Mouse (Mus musculus) Patski (cell line): Measurements from ENCODE around the gene Rere. TPM values are rescaled to one million over a fixed set of nuclear protein-coding genes. Genes with fewer than 3 reads are reported as not detected.

Source experiments
- ATAC-seq: fragments of 100-300 bp; one replicate; pipeline ENCODE4 v1.8.0; 2021
- CTCF ChIA-PET: fragments of 350-600 bp; sonication (Branson Sonifier 250); formaldehyde crosslinking; loops from one replicate; lab custom pipeline; 2022; ENCODE audit warnings: inconsistent platforms; lab: Charles Lee
- POLR2A ChIA-PET: fragments of 350-600 bp; sonication (Branson Sonifier 250); formaldehyde crosslinking; loops from one replicate; lab custom pipeline; 2022; ENCODE audit warnings: antibody characterized with exemption, inconsistent platforms; lab: Charles Lee
- DNase-seq: peaks from one replicate; pipeline ENCODE4 v3.0.0-alpha.2; 2011; ENCODE audit warnings: low read depth, low spot score
- H3K27me3 ChIP-seq: fragments of 371-371 bp; one replicate; pipeline ENCODE4 v1.5.1; 2021
- CTCF ChIP-seq: fragments of 100-300 bp; IDR thresholded peaks from one replicate; pipeline ENCODE4 v1.5.1; 2021
- in situ Hi-C: fragments of 300-500 bp; cut with MboI; formaldehyde crosslinking; loops from 3 replicates; pipeline ENCODE4 v1.11.1; 2018; ENCODE audit warnings: low pct_unique_long_range_greater_than_20kb, mixed read lengths
- polyA plus RNA-seq: library from polyadenylated mRNA; unstranded; gene quantifications from one replicate; pipeline ENCODE4 v1.2.3, GENCODE M21; 2021

Rere gene
- polyA plus RNA-seq, 1 experiment from 2014 or later: 155 TPM

- POLR2A ChIA-PET: no interaction called here
- DNase-seq (no peak), ATAC-seq (no peak)
- CTCF ChIA-PET: no interaction called here
- no peak for TF ChIP-seq CTCF
- H3K27me3 ChIP-seq: no peaks in the 10 kb centered on the region
- in situ Hi-C loops: no loop called here
Measured at GRCm38 (mm10) chr4:150516201-150516600, 234.8 kb downstream of the Rere start.

GRCm38 (mm10) chr4:150517381-150517780, 235.9 kb downstream of the Rere start:
- no peak for ATAC-seq
- no peaks in the 10 kb centered on the region for H3K27me3 ChIP-seq
- in situ Hi-C loops: no loop called here
- CTCF ChIA-PET: interaction anchor here (1.0 kb wide), 1 partner anchor 19 kb away, joined by 3 read pairs; no protein-coding TSS in a partner anchor
- TF ChIP-seq CTCF: no peak
- no peak for DNase-seq
- POLR2A ChIA-PET: no interaction called here

GRCm38 (mm10) chr4:150518826-150519225, 237.4 kb downstream of the Rere start:
- in situ Hi-C loops: no loop called here
- H3K27me3 ChIP-seq: no peaks in the 10 kb centered on the region
- no peak for TF ChIP-seq CTCF
- ChIA-PET POLR2A (no interaction called here), CTCF (no interaction called here)
- DNase-seq (no peak), ATAC-seq (no peak)

DNA sequence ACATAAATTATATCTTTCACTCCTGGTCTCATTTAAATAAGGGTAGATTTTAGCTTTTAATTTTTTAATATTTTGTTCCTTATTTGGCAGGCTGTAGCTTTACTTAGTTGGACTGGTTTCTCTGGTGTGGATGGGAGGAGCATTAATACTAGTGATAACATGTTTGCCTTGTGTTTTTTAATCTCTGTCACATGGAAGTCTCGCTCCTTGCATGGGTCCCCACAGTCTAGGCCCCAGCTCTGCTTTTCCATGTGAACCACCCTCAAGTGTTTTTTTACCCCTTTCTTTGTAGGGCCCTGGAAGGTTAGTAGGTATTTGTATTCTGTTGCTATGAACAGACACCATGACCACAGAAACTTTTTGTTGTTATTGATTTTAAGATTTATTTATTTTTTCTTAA, 238.6 kb downstream of the Rere start:
- TF ChIP-seq CTCF: no peak
- in situ Hi-C loops: no loop called here
- ATAC-seq (no peak), DNase-seq (no peak)
- CTCF ChIA-PET: no interaction called here
- POLR2A ChIA-PET: no interaction called here
- no peaks in the 10 kb centered on the region for H3K27me3 ChIP-seq

DNA sequence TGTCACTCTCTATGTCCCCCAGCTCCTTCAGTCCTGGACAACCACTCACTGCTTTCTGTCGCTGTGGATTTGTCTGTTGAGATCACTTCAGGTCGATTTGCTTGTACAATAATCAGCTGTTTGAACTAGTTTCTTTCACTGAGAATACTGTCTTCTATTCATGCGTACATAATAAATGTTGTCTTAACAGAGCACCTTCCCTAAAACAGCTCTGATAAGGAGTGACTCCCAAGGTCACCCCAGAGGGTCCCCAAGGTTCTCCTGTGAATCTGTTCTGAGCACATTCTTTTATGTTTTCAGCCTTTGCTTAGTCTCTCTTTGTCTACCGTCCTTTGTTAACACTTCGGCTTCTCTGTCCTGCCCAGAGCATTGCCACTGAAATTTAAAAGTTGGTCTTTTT, 241.0 kb downstream of the Rere start:
- DNase-seq (no peak), ATAC-seq (no peak)
- CTCF ChIA-PET: no interaction called here
- no peaks in the 10 kb centered on the region for H3K27me3 ChIP-seq
- no peak for TF ChIP-seq CTCF
- in situ Hi-C loops: no loop called here
- POLR2A ChIA-PET: no interaction called here

GRCm38 (mm10) chr4:150523351-150523750, 241.9 kb downstream of the Rere start:
- no peak for ATAC-seq
- ChIA-PET CTCF (no interaction called here), POLR2A (no interaction called here)
- DNase-seq: no peak
- no peaks in the 10 kb centered on the region for H3K27me3 ChIP-seq
- in situ Hi-C loops: no loop called here
- no peak for TF ChIP-seq CTCF

DNA sequence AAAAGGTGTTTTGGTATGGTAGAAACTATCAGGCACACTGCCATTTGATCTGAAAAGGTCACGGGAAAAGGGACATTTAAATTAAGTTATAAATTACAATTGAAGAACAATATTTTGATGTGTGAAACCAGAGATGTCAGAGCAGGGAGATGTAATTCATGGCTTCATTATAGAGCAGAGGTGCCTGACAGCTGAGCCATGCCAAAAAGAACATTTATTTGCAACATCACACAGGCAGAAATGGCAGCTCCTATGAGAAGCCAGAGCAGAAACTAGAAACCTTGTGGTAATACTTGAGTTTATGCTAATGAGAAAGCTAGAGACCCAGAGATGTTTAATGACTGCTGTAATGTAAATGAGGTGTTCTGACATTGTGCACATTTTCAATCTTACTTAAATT, 244.8 kb downstream of the Rere start:
- ATAC-seq: no peak
- H3K27me3 ChIP-seq: no peaks in the 10 kb centered on the region
- in situ Hi-C loops: no loop called here
- ChIA-PET POLR2A (no interaction called here), CTCF (interaction anchor here (1.4 kb wide), 1 partner anchor 59 kb away, joined by 3 read pairs; no protein-coding TSS in a partner anchor)
- DNase-seq: no peak
- no peak for TF ChIP-seq CTCF

DNA sequence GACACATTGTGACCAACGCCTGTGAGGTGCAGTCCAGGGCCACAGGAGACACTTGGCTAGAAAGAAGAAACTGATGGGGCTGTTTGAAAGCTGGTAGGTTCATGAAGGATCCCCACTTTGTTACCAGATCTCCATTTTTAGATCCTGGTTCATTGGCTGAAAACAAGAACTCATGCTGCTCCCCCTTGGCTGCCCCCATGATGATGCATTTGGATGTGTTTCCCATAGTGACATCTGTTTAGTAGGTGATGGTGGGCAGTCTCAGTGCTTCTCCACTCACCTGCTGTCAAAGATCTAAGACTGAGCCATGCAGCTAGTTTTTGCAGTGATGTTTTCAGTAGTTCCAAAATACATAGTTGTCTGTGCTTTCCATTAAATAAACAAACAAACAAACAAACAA, 247.0 kb downstream of the Rere start:
- POLR2A ChIA-PET: no interaction called here
- no peak for ATAC-seq
- H3K27me3 ChIP-seq: no peaks in the 10 kb centered on the region
- no peak for DNase-seq
- CTCF ChIA-PET: no interaction called here
- in situ Hi-C loops: no loop called here
- TF ChIP-seq CTCF: no peak

DNA sequence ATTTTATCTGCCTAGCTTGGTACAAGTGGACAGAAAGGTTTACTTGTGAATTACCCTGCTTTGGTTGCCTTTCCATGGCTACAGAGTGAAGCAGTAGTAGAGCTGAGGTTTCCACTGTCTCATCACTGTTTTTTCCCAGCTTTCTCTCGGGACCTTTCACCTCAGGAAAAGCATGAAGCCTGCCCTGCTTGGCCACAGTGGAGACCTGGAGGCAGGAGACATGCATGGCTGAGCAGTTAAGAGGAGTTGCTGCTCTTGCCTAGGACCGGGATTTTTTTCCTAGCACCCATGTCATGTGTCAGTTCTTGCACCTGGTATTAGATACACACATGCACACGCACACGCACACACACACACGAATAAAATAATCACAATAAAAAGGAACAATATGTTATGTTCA, 247.4 kb downstream of the Rere start:
- no peak for ATAC-seq
- TF ChIP-seq CTCF: no peak
- DNase-seq: no peak
- no peaks in the 10 kb centered on the region for H3K27me3 ChIP-seq
- ChIA-PET CTCF (no interaction called here), POLR2A (no interaction called here)
- in situ Hi-C loops: no loop called here

- in situ Hi-C loops: no loop called here
- no peak for TF ChIP-seq CTCF
- CTCF ChIA-PET: no interaction called here
- DNase-seq (no peak), ATAC-seq (no peak)
- H3K27me3 ChIP-seq: no peaks in the 10 kb centered on the region
- POLR2A ChIA-PET: no interaction called here
Measured at GRCm38 (mm10) chr4:150531869-150532268, 250.4 kb downstream of the Rere start.

DNA sequence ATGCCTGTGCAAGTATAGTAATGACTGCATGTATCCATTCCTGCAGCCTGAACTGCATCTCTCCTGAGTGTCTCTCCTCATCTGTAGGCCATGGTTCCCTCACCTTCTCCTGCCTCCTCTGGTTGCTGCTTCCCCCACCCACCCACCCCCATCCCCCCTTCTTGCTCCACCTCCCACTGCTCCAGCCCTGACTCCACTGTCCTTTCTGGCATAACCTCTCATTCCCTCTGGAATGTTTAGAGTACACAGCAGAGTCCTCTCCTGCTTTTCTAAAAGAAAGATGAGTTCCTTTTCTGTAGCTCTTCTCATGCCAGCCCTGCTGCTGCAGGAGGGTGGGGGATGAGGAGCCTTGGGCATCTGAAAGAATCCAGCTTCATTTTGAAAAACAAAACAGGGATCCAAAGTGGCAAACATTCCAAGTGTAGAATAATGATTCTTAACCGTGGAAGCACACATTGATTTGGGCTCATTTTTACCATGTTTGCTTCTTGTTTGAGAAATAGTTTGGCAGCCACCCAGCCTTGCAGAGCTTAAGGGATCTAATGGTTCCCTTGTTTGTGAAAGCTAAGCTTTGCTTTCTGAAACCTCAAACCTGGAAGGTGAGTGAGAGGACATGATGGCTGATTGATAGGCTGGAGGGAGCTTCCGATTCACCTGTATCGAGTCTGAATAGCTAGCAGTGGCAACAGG, 255.5 kb downstream of the Rere start:
- no peak for ATAC-seq
- in situ Hi-C loops: no loop called here
- no peak for DNase-seq
- H3K27me3 ChIP-seq: no peaks in the 10 kb centered on the region
- TF ChIP-seq CTCF: no peak
- ChIA-PET POLR2A (no interaction called here), CTCF (interaction anchor here (1.4 kb wide), 1 partner anchor 50 kb away, joined by 4 read pairs; no protein-coding TSS in a partner anchor)

GRCm38 (mm10) chr4:150539846-150540245, 258.4 kb downstream of the Rere start:
- in situ Hi-C loops: no loop called here
- POLR2A ChIA-PET: interaction anchor here (0.6 kb wide), 1 partner anchor 254 kb away, joined by 3 read pairs; no protein-coding TSS in a partner anchor

More at GRCm38 (mm10) chr4:150539846-150540245, 258.4 kb downstream of the Rere start:
- no peaks in the 10 kb centered on the region for H3K27me3 ChIP-seq
- ATAC-seq: no peak
- CTCF ChIA-PET: no interaction called here
- TF ChIP-seq CTCF: no peak
- no peak for DNase-seq
